Mouse (Mus musculus) liver, adult 2 months (tissue): ENCODE results near the gene Dpf3.

ENCODE experiments used
- CTCF ChIP-seq: fragments of 200-500 bp; IDR thresholded peaks from 2 replicates; pipeline ENCODE4 v1.5.1; 2011; ENCODE audit warnings: low read depth, low read length, control low read depth
- POLR2A ChIP-seq: fragments of 200-500 bp; IDR thresholded peaks from 2 replicates; pipeline ENCODE4 v1.6.1; 2011; ENCODE audit warnings: low read length, control low read depth; ENCODE audit not compliant: insufficient read depth; ENCODE audit errors: extremely low read depth

DNA sequence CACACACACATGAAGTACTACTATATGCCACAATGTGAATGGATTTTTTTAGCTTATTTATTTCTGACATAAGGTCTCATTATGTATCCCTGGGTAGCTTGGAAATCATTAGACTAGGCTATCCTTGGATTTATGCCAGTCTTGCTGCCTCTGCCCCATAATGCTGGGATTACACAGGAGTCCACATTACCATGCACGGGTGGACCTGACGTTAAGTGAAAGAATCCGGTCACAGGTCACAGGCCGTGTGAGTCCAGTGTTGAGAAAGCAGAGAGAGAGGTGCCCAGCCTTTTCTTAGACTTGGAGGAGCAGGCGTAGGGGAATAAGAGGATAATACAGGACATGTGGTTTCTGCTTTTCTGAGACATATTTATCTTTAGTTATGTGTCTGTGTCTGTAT is 11.7 kb upstream of the Dpf3 start:
- TF ChIP-seq CTCF: no peak
- no peak for TF ChIP-seq POLR2A
